Mouse (Mus musculus) liver, adult (tissue): ENCODE measurements around the gene Aldh1b1.

ENCODE experiments used
- GATA4 ChIP-seq: IDR thresholded peaks from 2 replicates; pipeline ENCODE4 v1.6.1; 2014; ENCODE audit warnings: mild to moderate bottlenecking, low read length; ENCODE audit not compliant: insufficient replicate concordance

The Aldh1b1 gene

DNA sequence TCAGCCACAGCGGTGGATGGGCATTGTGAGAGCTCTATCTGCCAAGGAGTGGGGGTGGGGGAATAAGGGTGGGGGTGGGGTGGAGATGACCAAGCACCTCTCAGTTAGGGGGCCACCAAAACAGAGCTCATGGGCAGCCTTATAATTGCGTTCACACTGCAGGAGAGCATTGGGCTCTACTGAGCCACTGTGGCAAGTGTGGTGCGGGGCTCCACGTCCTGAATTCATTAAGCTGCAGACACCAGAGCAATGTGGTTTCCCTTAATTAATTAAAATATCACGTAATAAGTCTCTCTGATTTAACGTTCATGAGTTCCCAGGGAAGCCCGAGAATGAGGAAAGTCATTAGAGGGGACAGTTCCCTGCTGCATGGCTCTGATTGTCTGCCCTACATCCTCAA is 9.2 kb downstream of the Aldh1b1 start:
- TF ChIP-seq GATA4: no peak

DNA sequence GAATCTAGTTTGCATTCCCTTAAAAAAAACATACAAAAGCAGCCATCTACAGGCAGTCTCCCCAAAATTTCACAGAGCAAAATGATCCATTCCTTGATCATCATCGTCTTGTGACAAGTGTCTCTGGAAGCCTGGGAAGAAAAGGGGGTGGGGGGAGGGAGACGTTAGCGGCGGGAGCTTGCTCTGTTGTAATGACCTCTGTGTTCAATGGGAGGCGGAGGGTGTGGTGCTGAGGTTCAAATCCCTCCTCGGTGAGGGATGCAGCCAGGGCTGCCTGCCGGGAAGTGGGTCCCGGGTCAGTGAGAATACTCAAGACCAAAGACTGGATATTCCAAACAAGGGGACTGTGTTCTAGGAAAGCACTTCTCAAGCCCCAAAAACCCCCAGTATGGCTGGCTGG is 12.4 kb downstream of the Aldh1b1 start:
- no peak for TF ChIP-seq GATA4

DNA sequence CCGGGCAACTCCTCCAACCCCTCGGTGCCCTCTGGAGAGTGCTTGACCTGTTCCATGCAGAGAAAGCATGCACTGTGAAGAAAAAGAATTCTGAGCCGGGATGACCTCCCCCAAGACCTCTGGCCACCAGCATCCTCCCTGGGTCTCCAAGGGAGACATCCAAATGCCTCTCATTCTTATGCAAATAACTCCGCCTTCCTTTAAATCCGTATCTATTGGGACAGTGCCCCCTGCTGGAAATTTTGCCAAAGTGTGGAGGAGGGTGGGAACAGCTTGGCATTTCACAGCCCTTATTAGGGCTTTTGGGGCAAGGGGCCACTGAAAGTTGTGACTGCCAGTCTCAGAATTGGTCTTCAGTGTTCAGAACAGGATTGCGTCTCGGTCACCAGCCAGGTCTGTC is 16.7 kb downstream of the Aldh1b1 start:
- no peak for TF ChIP-seq GATA4

DNA sequence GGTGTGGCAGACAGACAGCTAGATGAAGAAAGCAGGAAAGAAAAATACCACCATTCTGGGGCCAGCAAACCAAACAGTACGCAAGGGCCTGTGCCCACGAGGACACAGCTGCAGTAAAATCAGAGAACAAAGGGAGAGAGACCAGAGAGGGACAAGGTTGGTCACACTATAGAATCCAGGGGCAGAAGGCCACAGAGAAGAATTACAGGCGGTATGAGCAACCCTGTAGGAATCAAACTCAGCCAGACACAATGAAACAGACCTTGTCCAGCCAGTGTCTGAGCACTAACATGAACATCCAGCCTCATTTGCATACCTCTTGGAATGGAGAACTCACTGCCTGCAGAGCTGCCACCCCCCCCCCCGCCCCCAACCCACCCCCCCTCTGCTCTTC is 20.0 kb downstream of the Aldh1b1 start:
- no peak for TF ChIP-seq GATA4

DNA sequence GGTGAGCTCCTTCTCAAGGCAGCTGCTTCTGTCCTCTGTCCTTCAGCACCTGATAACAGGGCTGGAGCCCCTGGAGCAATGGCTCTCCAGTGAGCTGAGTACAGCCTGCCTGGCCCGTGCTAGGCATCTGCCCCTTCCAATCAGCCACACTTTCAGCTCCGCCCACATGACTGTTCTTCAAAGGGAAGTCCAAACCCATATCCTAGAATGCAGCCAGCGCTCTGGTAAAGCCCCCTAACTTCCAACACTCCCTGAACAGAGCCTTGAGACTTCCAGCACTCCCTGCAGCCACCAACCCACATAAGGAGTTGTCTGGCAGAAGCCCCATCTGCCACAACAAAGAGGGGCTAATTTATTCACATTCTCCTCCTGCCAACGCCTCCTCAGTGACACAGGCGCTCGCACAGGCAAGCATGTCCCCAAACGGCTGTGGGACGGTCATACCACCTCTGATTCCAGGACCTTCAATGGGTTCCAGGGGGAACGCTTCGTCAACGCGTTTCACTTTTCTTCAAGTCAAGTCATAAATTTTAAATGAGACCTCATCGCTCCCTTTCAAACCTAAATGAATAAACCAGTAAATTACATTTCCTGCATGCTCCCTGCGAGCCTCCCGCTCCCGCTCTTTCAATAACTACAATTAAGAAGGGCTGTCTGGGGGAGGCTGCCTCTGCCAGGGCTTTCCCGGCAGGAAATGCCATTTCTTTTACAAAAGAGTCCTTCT is 20.5 kb downstream of the Aldh1b1 start:
- TF ChIP-seq GATA4: no peak

DNA sequence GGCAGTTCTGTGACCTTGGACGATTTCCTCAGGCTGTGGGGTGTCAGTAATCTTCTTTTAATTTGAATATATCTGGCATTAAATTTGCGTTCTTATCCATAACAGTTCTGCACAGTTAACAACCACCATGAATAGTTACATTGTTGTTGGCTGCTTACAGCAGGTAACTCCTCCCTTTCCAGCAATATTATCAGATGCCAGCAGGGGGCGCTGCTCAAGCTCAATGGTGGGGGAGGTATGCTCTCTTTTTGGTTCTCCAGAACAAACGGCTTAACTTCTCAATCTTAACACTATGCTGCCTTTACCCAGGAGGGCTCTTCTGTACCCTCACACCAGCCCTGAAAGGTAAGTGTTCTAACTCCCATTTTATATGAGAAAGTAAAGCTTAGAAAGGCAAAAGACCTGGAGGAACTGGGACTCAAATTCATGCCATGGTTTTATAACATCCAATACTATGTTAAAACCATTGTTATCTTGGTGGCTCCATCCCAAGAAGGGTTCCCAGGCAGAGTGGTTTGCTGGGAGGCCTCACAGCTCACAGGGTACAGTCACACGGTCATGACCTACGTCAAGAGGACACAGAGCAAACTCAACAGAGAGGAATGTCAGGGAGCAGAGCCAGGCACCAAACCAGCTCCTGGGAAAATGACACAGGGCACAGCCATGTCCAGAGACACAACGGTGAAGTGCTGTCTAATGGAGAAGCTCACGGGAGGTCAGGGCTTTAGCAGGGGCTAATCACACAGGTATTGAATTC is 21.4 kb downstream of the Aldh1b1 start:
- TF ChIP-seq GATA4: no peak

DNA sequence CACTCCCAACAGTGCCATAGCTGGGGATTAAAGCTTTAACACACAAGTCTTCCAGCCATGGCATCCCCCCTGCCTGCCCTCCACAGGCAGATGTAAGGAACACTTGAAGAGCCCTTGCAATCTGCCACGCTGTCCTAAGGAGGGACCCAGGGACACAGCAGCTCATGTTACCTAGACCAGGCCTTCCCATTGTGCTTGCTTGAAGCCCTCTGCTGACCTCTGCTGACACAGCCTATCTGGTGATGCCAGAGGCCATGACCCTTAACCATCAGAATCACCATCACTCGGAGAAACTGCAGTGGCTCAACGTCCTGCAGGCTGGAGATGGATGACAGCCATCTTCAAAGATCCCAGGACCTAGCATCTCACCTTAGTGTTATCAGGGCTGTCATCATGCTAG is 23.2 kb downstream of the Aldh1b1 start:
- TF ChIP-seq GATA4: no peak

DNA sequence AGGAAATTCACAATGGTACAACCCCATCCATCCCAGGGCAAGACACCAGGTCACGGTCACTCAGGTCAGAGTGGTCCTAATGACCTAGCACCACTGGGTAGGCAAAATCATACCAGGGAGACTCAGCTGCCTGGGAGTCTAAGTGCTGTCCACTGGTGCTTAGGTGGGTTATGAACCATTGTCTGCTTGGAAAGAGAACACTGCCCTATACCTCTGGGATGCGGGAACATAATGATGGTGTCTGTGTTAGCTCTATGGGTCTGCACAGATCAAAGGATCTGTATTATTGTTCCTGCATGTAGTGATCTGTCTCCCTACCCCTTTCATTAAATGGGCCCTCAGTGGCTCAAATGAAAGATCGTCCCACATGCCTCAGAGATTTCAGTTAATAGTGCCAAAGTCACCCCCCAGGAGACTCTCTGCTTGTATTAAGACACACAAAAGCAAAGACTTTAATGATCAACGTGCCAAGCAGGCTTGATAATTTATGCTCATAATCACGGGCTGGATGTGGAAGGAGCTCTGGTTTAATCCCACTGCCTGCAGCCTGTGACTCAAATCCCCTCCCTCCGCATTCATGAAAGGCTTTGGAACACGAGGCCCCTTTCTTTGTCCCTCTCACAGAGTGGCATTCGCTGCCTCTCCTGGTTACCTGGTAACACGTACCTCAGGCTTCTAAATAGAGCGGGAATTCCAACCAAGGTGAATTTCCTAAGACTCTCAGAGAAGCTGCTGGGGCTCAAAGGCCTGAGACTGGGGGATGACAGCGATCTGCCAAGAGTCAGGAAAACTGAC is 24.2 kb downstream of the Aldh1b1 start:
- TF ChIP-seq GATA4: no peak

DNA sequence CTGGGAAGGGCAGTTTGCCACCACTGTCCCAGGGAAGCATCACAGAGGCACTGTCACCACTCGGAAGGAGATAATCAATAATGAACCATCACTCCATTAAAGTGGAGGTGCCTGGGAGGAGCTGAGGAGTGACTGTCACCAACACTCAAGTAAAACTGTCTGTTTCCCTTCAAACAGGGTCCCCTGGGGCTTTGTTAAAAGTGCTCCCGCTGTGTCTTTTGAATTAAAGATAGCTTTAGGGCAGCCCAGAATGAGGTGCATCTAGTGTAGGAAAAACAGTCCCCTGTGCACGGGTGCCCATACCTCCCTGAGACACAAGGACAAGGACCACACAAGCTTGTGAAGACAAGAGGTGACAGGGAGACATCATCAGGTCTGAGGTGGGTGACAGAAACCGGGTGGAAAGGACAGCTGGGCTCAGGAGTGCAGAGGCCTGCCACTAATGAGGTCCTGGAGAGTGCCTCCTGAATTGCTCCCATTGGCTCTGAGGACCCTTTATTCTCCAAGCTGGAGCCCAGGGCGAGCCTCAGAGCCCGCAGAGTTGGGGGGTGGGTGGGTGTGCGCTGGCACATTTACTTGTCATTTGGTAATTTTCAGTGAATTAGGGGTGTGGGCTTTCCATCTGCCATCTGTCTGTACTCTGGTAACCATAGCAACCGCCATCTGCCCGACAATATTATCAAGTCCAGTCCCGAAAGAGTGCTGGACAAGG is 25.4 kb downstream of the Aldh1b1 start:
- no peak for TF ChIP-seq GATA4

DNA sequence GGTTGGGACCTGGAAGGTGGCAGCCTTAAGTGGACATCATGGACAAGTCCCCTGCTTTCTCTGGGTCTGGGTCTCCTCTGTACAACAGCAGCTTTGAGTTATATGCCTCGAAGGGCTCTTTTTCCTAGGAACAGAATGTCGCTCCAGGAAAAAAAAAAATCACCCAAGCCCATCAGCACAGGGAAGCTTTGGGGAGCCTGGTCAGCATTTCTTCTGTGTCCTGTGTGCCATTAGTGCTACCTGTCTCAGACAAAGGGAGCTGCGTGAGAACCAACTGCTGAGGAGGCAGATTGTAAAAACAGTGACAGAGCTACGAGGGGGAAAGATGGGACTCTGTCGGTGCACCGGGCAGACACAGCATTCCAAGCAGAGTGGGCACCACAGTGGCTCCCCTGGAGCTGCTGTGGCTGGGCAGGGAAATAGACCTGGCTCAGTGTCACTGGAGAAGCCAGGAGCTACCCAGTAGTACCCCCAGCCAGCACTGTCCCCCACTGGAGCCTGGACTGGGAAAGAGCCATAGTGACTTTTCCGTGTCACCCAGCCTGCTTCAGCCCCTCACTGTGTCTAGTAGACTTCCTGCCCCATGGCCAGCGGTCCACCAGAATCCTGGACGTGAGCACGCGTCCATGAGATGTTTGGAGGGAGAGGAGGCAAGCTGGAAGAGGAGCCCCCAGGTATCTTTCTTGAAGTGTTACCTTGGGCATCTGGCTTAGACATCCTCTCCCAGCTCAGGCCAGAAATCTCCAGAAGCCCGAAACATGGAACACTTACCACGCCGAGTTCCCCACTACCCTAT is 26.1 kb downstream of the Aldh1b1 start:
- TF ChIP-seq GATA4: no peak

DNA sequence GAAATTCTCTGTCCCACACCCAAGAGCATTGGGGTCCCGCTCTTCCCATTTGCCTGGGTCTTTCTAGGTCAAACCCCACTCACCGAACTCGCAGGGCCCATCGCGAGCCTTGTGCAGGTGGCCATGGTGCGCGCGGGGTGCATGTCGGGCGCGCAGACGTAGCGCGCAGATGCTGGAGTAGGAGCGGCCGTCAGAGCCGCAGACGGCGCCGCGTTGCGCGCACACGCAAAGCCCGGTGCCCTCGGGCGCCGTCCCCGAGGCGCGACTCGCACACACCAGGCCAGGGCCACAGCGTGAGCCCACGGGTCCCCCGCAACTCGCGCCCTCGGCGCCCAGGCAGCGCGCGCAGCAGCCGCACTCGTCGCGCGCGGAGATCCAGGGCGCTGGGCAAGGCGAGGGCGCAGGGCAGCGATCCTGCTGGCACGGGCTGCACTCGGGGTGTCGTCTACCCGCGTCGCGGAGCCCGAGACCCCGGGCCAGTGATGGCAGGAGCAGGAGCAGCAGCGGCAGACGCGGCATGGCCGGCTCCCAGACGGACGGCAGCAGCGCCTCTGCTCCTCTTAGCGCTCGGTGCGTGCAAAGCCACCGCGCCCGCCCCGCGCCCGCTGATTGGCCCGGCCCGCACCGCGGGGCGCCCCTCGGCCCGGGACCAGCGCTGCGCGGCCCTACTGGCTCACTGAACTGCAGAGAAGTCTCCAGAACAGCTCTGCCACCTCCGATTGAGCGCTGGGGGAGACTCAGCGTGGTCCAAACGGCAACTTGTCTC is 27.6 kb downstream of the Aldh1b1 start, which contains the start of gene Igfbpl1:
Igfbpl1 (minus strand) TSS at position 649 of the 766 bp plus-strand sequence.
- TF ChIP-seq GATA4: no peak

DNA sequence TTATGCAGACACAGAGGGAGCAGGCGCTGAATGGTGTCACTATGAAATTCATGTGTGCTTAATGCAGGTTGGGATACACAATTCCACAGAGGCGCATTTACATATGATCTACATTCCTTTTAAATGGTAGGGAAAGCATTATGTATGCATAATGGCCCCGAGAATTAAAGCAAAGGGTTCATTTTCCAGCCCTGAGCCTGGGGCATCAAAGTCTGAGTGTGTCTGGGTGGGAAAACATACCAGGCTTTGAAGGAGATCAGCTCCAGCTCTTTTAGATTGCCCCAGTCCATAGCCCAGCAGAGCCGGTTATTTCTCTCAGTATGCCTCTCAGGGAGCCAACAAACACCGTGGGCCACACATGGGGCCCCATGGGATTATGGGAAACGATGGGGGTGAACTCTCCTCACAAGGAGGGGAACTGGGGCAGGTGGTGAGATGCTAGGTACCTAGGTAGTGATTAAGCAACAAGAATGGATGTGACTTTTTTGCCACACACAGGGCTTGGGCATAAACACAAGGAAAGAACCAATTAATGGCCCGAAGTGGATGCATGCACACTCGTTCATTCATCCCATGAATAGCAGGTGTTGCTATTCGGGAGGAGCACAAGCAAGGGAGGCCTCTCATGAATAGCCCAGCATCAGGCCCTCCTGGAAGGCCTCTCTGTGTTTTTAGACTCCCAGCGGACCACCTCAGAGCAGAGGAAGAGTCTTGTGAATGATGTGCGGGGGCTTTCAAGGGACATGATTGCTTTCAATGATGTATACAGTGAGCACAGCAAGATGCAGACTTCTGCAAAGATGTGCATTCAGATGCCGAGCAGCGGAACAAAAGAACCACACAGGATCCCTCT is 31.3 kb downstream of the Aldh1b1 start:
- TF ChIP-seq GATA4: no peak

DNA sequence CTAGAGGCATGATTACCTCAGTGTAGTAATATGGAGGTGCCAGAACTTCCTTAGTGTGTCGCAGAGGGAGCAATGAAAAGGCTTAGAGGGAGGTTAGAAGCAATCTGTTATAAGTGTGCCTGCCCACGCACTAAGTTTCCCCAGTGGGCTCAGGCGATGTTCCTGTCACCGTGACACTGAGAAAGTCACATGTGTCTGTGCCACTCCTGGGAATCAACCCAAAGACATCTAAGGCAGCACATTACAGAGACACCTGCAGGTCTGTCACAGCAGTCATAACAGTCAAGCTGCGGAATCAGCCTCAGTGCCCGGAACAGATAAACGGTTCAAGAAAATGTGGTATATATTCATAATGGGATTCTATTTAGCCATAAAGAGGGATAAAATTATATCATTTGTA is 33.2 kb downstream of the Aldh1b1 start:
- no peak for TF ChIP-seq GATA4

DNA sequence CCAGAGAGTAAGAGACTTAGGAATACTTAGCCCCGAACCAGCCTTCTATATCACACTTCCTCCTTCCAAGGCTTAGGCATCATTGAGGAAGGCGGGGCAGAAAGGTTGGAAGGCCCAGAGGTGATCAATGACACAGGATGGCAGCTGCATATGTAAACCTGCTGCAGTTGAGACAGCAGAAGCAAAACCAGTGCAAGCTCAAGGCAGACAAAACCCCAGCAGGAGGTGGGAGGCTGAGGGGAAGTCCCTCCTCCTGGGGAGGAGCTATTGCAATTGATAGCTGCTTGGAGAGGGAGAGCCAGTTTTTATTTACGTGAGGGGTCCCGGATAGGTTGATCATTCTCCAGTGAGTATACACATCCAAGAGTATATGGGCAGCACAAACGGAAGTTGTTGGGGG is 34.6 kb downstream of the Aldh1b1 start:
- TF ChIP-seq GATA4: no peak
